Mouse (Mus musculus) midbrain, embryonic 14.5 days (tissue): ENCODE data around the gene Cyb5d1. TPM values are rescaled to one million over a fixed set of nuclear protein-coding genes. Genes with fewer than 3 reads are reported as not detected.
A peak's percentile ranks its signal among the peaks of the same experiment; 100 is the strongest.
"Not testable (repeated sequence)": the region's sequence is repeated elsewhere in the genome, so short reads cannot be mapped to it uniquely, and the experiment has no call there.

Source experiments
- ATAC-seq: fragments of 200-750 bp; cut with Nextera tagmentation; 2 replicates; pipeline ENCODE4 v1.8.0; 2017; ENCODE audit warnings: moderate number of reproducible peaks, moderate library complexity; ENCODE audit not compliant: low FRiP score, low TSS enrichment
- DNase-seq: peaks from one replicate; pipeline ENCODE4 v3.0.0-alpha.2; 2015
- H3K27ac ChIP-seq: fragments of 300-500 bp; sonication (generic); replicated peaks from 2 replicates; pipeline ENCODE4 v1.5.1; 2014; ENCODE audit warnings: mild to moderate bottlenecking, low read depth, low read length, moderate library complexity
- H3K27me3 ChIP-seq: fragments of 300-500 bp; sonication (generic); 2 replicates; pipeline ENCODE4 v1.6.1; 2014; ENCODE audit warnings: low read length, control low read depth, mixed read lengths; ENCODE audit not compliant: control insufficient read depth, insufficient read depth
- H3K36me3 ChIP-seq: fragments of 300-500 bp; sonication (generic); 2 replicates; pipeline ENCODE4 v1.6.1; 2014; ENCODE audit warnings: low read length, control low read depth; ENCODE audit not compliant: control insufficient read depth, insufficient read depth
- H3K4me1 ChIP-seq: fragments of 300-500 bp; sonication (generic); 2 replicates; pipeline ENCODE4 v1.6.1; 2014; ENCODE audit warnings: mild to moderate bottlenecking, antibody characterized with exemption, low read length, control low read depth; ENCODE audit not compliant: control insufficient read depth, insufficient read depth
- H3K4me2 ChIP-seq: fragments of 300-500 bp; sonication (generic); 2 replicates; pipeline ENCODE4 v1.6.1; 2014; ENCODE audit warnings: mild to moderate bottlenecking, low read length, moderate library complexity
- H3K4me3 ChIP-seq: fragments of 300-500 bp; sonication (generic); replicated peaks from 2 replicates; pipeline ENCODE4 v1.5.1; 2014; ENCODE audit warnings: low read depth, low read length
- H3K9ac ChIP-seq: fragments of 300-500 bp; sonication (generic); replicated peaks from 2 replicates; pipeline ENCODE4 v1.6.1; 2014; ENCODE audit warnings: mild to moderate bottlenecking, low read length, moderate library complexity
- H3K9me3 ChIP-seq: fragments of 300-500 bp; sonication (generic); 2 replicates; pipeline ENCODE4 v1.6.1; 2016; ENCODE audit warnings: low read length, control low read depth, mixed read lengths; ENCODE audit not compliant: control insufficient read depth
- WGBS: fragments of 180-500 bp; shearing (Covaris S2); extraction: QIAGEN DNeasy Blood & Tissue Kit; methylation state at CpG from one replicate; pipeline ENCODE4 v1.1.7; 2014; 5-methylcytosine and 5-hydroxymethylcytosine counted together
- polyA plus RNA-seq: library from polyadenylated mRNA; unstranded; fragments of >200 nt; fragmentation: Nextera tagmentation; extraction: Ambion mirVana; gene quantifications from 2 replicates; pipeline ENCODE4 v1.2.1, GENCODE M21; 2014

Gene Cyb5d1
- 17.0 and 24.8 TPM in 2 replicates for polyA plus RNA-seq

DNA sequence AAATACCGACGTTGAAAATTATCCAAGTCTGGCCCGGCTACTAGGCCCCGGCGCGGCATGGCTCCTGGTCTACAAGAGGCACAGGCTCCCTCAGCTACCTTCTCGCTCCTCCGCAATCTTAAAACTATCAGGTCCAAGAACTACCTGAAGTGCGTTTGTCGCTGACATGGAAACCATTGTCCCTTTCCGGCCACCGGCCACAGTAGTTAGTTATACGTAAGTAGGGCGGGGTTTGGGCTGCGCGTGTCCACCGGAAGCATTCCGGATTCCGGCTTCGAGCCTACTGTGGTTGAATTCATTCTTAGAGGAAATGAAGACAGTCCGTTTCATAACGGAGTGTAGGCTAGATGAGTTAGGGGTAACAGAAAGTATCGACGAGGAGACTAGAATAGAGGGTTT lies at the start of gene Cyb5d1, which contains the start of gene Naa38:
Gene Cyb5d1 (minus strand): TSS at position 397 of the 399 bp plus-strand sequence.
Gene Naa38 (plus strand): TSS at position 253 of the 399 bp plus-strand sequence.
- Histone ChIP-seq H3K4me2 (peak within 1 kb of the TSS; percentile 84), H3K36me3 (peaks cover 28% of the 10 kb centered on the region), H3K9ac (peak within 1 kb of the TSS; percentile 73), H3K27ac (peak within 1 kb of the TSS; percentile 96), H3K4me3 (peak within 1 kb of the TSS; percentile 65), H3K4me1 (peaks cover 17% of the 10 kb centered on the region; the same call in 1 of the 2 replicates)
- not testable (repeated sequence) for H3K9me3 ChIP-seq, H3K27me3 ChIP-seq
- WGBS = under 1% methylated on average over 24 of the region's 24 CpGs
- ATAC-seq (peak; percentile 77), DNase-seq (peak; percentile 95)

DNA sequence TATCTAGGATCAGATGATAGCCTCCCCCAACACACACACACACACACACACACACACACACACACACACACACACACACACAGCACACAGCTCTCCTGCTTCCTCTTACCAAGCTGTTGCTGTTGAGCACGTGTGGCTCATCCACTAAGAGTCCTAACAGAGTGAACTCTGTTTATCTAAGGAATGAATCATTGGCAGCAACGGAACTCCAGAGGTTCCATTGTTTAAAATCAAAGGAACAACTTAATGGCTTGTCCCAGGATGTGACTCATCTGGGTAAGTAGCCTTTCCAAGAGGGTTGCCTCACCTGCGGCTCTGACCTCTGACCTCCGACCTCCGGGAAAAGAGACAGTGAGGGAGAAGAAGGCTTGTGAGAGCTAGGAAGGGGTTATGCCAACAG lies 47.9 kb upstream of the Cyb5d1 start:
- ATAC-seq = no peak
- H3K9me3 ChIP-seq = no peaks in the 10 kb centered on the region
- no peak overlapping the region for H3K4me2 ChIP-seq
- H3K27me3 ChIP-seq = no peaks in the 10 kb centered on the region
- H3K4me3 ChIP-seq = no peak overlapping the region
- DNase-seq = no peak
- no peaks in the 10 kb centered on the region for H3K4me1 ChIP-seq
- no peak overlapping the region for H3K27ac ChIP-seq
- WGBS = 62% methylated on average over 5 of the region's 5 CpGs
- no peaks in the 10 kb centered on the region for H3K36me3 ChIP-seq
- H3K9ac ChIP-seq = no peak overlapping the region

DNA sequence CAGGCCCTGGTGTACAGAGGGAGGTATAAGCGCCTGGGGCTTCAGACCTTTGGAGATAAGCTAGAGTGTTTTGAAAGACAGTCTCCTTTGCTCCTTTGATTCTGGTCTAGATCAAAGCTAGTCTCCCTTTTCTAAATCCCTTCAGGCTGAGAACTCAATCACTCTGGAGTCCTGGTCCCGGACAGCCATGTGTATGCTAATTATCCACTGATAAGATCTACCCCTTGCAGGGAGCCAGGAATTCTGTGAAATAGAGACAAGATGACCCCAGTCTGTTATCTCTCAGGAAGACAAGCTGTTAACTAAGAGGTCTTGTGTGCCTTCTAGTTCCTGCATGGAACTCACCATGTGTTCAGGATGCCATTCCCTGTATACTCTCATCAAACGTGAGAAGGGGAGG lies 41.9 kb upstream of the Cyb5d1 start:
- no peak overlapping the region for H3K27ac ChIP-seq
- WGBS = 33% methylated on average over 3 of the region's 3 CpGs
- H3K36me3 ChIP-seq = no peaks in the 10 kb centered on the region
- ATAC-seq = no peak
- H3K9me3 ChIP-seq = no peaks in the 10 kb centered on the region
- H3K4me1 ChIP-seq = no peaks in the 10 kb centered on the region
- H3K4me3 ChIP-seq = no peak overlapping the region
- no peak for DNase-seq
- H3K27me3 ChIP-seq = no peaks in the 10 kb centered on the region
- no peak overlapping the region for H3K9ac ChIP-seq
- no peak overlapping the region for H3K4me2 ChIP-seq

DNA sequence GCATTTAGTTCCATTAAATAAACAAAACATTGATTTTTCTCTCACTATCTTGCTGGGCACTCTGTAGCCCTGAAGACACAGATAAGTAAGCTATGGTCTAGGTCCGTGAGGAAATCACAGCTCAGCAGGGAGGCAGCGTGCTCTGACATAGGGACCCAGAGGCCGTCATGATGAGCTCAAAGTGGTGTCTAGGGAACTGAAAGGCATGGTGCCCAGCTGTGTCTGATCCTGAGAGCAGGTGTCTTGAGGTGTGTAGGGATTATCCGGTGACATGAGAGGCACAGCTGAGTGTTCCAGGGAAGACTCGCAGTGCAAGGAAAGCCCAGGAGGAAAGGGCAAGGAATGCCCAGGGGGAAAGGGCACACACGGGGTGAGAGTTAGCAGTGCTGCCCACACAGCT lies 37.8 kb upstream of the Cyb5d1 start:
- ATAC-seq (no peak), DNase-seq (no peak)
- Histone ChIP-seq H3K27me3 (no peaks in the 10 kb centered on the region), H3K9ac (no peak overlapping the region), H3K4me2 (no peak overlapping the region), H3K36me3 (no peaks in the 10 kb centered on the region), H3K4me3 (no peak overlapping the region), H3K9me3 (no peaks in the 10 kb centered on the region), H3K4me1 (no peaks in the 10 kb centered on the region), H3K27ac (no peak overlapping the region)
- 66% methylated on average over 6 of the region's 6 CpGs for WGBS

DNA sequence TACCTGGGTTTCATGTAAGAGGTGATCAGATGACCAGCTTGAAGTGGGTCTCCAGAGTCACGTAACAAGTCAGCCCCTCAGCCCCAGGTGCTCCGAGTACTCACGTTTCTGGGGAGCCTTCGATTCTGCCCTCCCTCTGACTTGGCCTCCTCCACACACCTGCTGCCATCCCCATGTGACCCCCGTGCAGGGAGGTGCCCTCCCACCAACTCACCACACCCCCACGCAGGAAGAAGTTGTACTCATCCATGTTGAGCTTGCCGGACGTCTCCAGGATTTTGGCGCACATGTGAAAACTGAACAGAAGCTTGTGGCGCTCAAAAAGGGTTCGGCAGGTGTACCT lies 37.2 kb upstream of the Cyb5d1 start:
- no peak for DNase-seq
- no peaks in the 10 kb centered on the region for H3K27me3 ChIP-seq
- no peak overlapping the region for H3K9ac ChIP-seq
- H3K9me3 ChIP-seq = no peaks in the 10 kb centered on the region
- 78% methylated on average over 11 of the region's 11 CpGs for WGBS
- no peak overlapping the region for H3K27ac ChIP-seq
- ATAC-seq = no peak
- no peaks in the 10 kb centered on the region for H3K36me3 ChIP-seq
- H3K4me1 ChIP-seq = no peaks in the 10 kb centered on the region
- H3K4me3 ChIP-seq = no peak overlapping the region
- no peak overlapping the region for H3K4me2 ChIP-seq

DNA sequence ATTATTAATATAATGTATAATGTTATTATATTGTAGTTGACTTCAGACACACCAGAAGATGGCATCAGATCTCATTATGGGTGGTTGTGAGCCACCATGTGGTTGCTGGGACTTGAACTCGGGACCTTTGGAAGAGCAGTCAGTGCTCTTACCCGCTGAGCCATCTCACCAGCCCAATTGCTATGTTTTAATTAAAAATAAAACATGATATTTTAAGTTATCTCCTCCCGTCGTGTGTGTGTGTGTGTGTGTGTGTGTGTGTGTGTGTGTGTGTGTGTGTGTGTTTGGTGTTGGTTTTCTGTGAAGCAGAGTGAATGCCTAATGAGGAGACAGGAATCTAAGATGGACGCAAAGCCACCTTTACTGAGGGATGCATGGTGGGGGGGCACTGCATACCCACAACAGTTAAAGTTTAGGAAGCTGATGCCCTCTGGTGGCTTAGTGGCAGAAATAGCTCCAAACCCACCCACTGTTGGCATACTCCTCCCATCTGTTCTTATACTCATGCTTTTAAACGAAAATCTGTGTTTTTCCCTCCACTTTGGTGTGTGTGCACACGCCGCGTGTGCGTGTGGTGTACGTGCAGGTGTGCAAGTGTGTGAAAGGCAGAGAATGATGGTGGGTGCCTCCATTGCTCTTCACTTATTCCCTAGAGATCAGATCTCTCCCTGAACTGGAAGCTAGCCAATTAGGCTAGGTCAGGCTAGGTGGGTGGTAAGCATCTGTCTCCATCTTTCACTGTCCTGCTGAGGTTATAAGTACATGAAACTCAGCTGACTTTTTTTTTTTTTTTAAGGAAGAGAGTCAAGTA lies 36.6 kb upstream of the Cyb5d1 start:
- DNase-seq (peak; percentile 93), ATAC-seq (peak; percentile 80)
- no peak overlapping the region for H3K4me3 ChIP-seq
- no peaks in the 10 kb centered on the region for H3K9me3 ChIP-seq
- no peaks in the 10 kb centered on the region for H3K27me3 ChIP-seq
- H3K4me1 ChIP-seq = no peaks in the 10 kb centered on the region
- H3K9ac ChIP-seq = no peak overlapping the region
- no peak overlapping the region for H3K4me2 ChIP-seq
- no peaks in the 10 kb centered on the region for H3K36me3 ChIP-seq
- no peak overlapping the region for H3K27ac ChIP-seq
- 31% methylated on average over 11 of the region's 11 CpGs for WGBS

DNA sequence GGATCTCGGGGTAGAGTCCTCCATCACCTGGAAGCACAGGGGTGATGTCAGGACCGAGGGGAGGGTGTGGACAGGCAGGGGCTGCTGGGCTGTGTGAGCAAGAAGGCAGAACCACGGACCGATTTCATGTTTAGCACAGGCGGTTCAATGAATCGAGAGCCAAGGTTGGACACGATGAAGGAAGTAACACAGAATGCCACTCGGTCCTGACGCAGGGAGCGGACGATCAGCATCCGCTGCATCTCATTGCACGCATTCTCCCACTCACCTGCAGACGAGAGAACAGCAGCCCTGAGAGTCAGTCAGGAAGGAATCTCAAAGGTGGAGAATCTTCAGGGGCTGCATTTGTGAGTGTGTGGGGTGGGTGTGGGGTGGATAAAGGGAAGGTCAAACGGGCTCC lies 35.2 kb upstream of the Cyb5d1 start:
- H3K4me3 ChIP-seq = no peak overlapping the region
- H3K36me3 ChIP-seq = no peaks in the 10 kb centered on the region
- 90% methylated on average over 15 of the region's 15 CpGs for WGBS
- H3K4me2 ChIP-seq = no peak overlapping the region
- no peak overlapping the region for H3K9ac ChIP-seq
- ATAC-seq = no peak
- H3K27ac ChIP-seq = no peak overlapping the region
- H3K4me1 ChIP-seq = no peaks in the 10 kb centered on the region
- no peaks in the 10 kb centered on the region for H3K27me3 ChIP-seq
- DNase-seq = no peak
- H3K9me3 ChIP-seq = no peaks in the 10 kb centered on the region

DNA sequence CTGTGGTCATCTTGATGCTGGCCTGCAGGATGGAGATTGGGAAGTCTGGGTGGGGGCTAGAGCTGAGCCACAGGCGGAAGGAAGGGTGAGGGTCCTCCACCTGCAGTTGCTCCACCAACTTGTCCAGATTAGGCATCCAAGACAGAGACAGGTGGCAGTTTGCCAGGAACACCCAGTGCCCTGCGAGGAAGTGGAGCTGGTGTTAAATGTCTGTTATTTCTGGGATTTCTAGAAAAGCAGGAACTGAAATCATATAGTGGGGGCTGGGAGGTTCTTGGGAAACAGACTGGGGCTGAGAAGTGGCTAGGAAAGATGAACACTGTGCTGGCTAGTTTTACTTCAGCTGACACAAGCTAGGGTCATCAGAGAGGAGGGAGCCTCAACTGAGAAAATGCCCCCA lies 33.9 kb upstream of the Cyb5d1 start:
- H3K4me2 ChIP-seq = no peak overlapping the region
- H3K4me1 ChIP-seq = no peaks in the 10 kb centered on the region
- no peak for ATAC-seq
- H3K27me3 ChIP-seq = no peaks in the 10 kb centered on the region
- H3K9me3 ChIP-seq = no peaks in the 10 kb centered on the region
- 65% methylated on average over 2 of the region's 2 CpGs for WGBS
- H3K27ac ChIP-seq = no peak overlapping the region
- no peak overlapping the region for H3K4me3 ChIP-seq
- H3K36me3 ChIP-seq = no peaks in the 10 kb centered on the region
- no peak for DNase-seq
- H3K9ac ChIP-seq = no peak overlapping the region

DNA sequence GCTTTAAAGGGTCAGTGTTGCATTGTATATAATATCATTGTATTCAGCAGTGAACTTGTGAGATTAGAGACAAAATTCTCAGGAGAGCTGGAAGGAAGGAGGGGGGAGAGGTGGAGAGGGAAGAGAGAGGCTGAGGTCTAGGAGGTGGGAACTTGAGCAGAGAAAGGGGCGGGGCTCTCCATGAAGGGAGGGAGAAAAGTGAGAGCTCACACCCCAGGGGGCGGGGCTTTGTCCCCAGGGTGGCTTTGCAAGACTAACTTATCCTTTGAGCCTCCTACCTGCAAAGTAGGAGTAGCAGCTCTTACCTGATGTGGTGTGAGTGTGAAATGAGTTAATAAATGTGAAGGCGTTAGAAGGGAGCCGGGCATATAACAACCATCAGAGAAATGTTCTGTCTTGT lies 33.3 kb upstream of the Cyb5d1 start:
- Histone ChIP-seq H3K4me1 (no peaks in the 10 kb centered on the region), H3K4me2 (no peak overlapping the region), H3K27me3 (no peaks in the 10 kb centered on the region), H3K4me3 (no peak overlapping the region), H3K27ac (no peak overlapping the region), H3K9ac (no peak overlapping the region), H3K9me3 (no peaks in the 10 kb centered on the region), H3K36me3 (no peaks in the 10 kb centered on the region)
- WGBS = 26% methylated on average over 4 of the region's 4 CpGs
- ATAC-seq (no peak), DNase-seq (no peak)
